Mouse (Mus musculus) liver, adult 2 months (tissue): ENCODE data around the gene Agtpbp1. TPM values are rescaled to one million over a fixed set of nuclear protein-coding genes. Genes with fewer than 3 reads are reported as not detected.

ENCODE experiments used
- DNase-seq: peaks from one replicate; pipeline ENCODE4 v3.0.0-alpha.2; 2011; ENCODE audit warnings: low read depth, low spot score; ENCODE audit errors: extremely low read depth
- H3K27ac ChIP-seq: fragments of 200-500 bp; replicated peaks from 2 replicates; pipeline ENCODE4 v1.5.1; 2012; ENCODE audit warnings: low read depth, mild to moderate bottlenecking, control low read depth, inconsistent platforms, low read length; ENCODE audit not compliant: insufficient read depth
- H3K27me3 ChIP-seq: fragments of 200-500 bp; 2 replicates; pipeline ENCODE4 v1.6.1; 2012; ENCODE audit warnings: mild to moderate bottlenecking, moderate library complexity, low read length, inconsistent platforms; ENCODE audit not compliant: control insufficient read depth, insufficient read depth
- H3K36me3 ChIP-seq: fragments of 200-500 bp; 2 replicates; pipeline ENCODE4 v1.6.1; 2012; ENCODE audit warnings: low read length, inconsistent platforms; ENCODE audit not compliant: control insufficient read depth, insufficient read depth
- H3K4me1 ChIP-seq: fragments of 200-500 bp; 2 replicates; pipeline ENCODE4 v1.6.1; 2011; ENCODE audit warnings: low read length; ENCODE audit not compliant: control insufficient read depth, insufficient read depth
- H3K4me3 ChIP-seq: fragments of 200-500 bp; 2 replicates; pipeline ENCODE4 v1.5.1; 2011; ENCODE audit warnings: low read depth, mild to moderate bottlenecking, control low read depth, low read length, moderate library complexity; ENCODE audit not compliant: insufficient read depth
- H3K79me2 ChIP-seq: fragments of 200-500 bp; 2 replicates; pipeline ENCODE4 v1.6.1; 2012; ENCODE audit warnings: inconsistent platforms, mild to moderate bottlenecking, low read length, moderate library complexity; ENCODE audit not compliant: control insufficient read depth, insufficient read depth
- H3K9ac ChIP-seq: fragments of 200-500 bp; 2 replicates; pipeline ENCODE4 v1.6.1; 2012; ENCODE audit warnings: low read depth, mild to moderate bottlenecking, control low read depth, inconsistent platforms, low read length
- CTCF ChIP-seq: fragments of 200-500 bp; IDR thresholded peaks from 2 replicates; pipeline ENCODE4 v1.5.1; 2011; ENCODE audit warnings: low read depth, low read length, control low read depth
- POLR2A ChIP-seq: fragments of 200-500 bp; IDR thresholded peaks from 2 replicates; pipeline ENCODE4 v1.6.1; 2011; ENCODE audit warnings: low read length, control low read depth; ENCODE audit not compliant: insufficient read depth; ENCODE audit errors: extremely low read depth
- WGBS: fragments of 180-500 bp; shearing (Covaris S2); methylation state at CpG from one replicate; pipeline ENCODE4 v1.1.7; 2018; 5-methylcytosine and 5-hydroxymethylcytosine counted together
- polyA plus RNA-seq: library from polyadenylated mRNA; depleted of rRNA; stranded (reverse); fragments of >200 nt; gene quantifications from 2 replicates; pipeline ENCODE4 v1.2.3, GENCODE M21; 2012
- total RNA-seq: library from RNA; depleted of rRNA; stranded (reverse); fragments of >200 nt; gene quantifications from 2 replicates; pipeline ENCODE4 v1.2.3, GENCODE M21; 2014

Agtpbp1 gene
- total and polyA plus RNA-seq, 2 experiments, result 1.9 to 10.0 TPM

DNA sequence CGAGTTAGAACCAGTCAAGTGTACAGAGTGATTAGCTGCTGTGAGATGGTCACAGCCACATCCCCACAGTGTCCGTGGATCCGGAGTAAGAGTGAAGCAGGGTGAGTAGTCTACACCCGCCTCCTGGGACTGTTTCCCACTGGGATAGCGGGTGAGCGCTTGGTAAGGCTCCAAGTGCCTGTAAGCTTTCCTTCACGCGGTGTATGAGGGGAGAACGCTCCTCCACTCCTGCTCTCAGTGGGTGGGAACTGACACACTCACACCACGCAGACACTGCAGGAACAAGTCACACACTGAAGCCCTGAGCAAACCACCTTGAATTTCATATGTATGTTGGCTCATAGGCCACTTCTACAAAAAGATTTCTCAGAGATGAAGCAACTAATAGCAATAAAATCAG, 134.2 kb downstream of the Agtpbp1 start:
- TF ChIP-seq CTCF, result no peak
- TF ChIP-seq POLR2A, result no peak
- Histone ChIP-seq H3K4me1 (peaks cover 21% of the 10 kb centered on the region), H3K27me3 (no peaks in the 10 kb centered on the region), H3K4me3 (no peak overlapping the region), H3K9ac (no peak overlapping the region), H3K36me3 (no peaks in the 10 kb centered on the region), H3K79me2 (no peaks in the 10 kb centered on the region), H3K27ac (no peak overlapping the region)
- DNase-seq, result no peak
- 88% methylated on average over 10 of the region's 10 CpGs for WGBS

- TF ChIP-seq CTCF (no peak), POLR2A (no peak)
- H3K27ac ChIP-seq, result no peak overlapping the region
- no peak overlapping the region for H3K4me3 ChIP-seq
- no peak overlapping the region for H3K9ac ChIP-seq
- H3K4me1 ChIP-seq, result no peaks in the 10 kb centered on the region
- WGBS, result 78% methylated on average over 7 of the region's 7 CpGs
- no peaks in the 10 kb centered on the region for H3K36me3 ChIP-seq
- no peaks in the 10 kb centered on the region for H3K79me2 ChIP-seq
- DNase-seq, result no peak
- no peaks in the 10 kb centered on the region for H3K27me3 ChIP-seq
Measured at GRCm38 (mm10) chr13:59447130-59447529, 137.9 kb downstream of the Agtpbp1 start.

GRCm38 (mm10) chr13:59445179-59445578, 139.8 kb downstream of the Agtpbp1 start:
- no peak overlapping the region for H3K4me3 ChIP-seq

DNA sequence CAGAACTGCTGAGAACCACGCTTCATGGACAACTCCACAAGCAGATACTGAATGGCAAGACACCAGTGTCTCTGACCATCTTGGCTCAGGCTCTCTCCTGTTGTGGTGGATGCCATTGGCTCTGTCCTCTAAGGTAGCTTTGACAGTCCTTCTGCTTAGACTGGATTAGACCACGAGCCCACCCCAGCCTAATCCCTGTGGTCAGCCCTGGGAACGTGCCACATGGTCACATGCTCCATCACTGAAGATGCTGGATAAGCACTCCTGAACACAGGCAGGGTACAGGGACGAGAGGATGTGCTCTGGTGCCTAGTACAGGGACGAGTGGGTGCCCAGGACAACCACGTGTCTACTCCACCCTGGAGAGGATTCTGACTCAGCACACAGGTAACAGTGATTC, 140.7 kb downstream of the Agtpbp1 start:
- Histone ChIP-seq H3K4me1 (no peaks in the 10 kb centered on the region), H3K9ac (no peak overlapping the region), H3K27ac (no peak overlapping the region), H3K4me3 (no peak overlapping the region), H3K79me2 (no peaks in the 10 kb centered on the region), H3K27me3 (no peaks in the 10 kb centered on the region), H3K36me3 (no peaks in the 10 kb centered on the region)
- TF ChIP-seq CTCF, result no peak
- no peak for TF ChIP-seq POLR2A
- 89% methylated on average over 6 of the region's 6 CpGs for whole genome bisulfite sequencing
- DNase-seq, result no peak

More at GRCm38 (mm10) chr13:59445179-59445578, 139.8 kb downstream of the Agtpbp1 start:
- no peak for DNase-seq
- TF ChIP-seq CTCF (no peak), POLR2A (no peak)
- Histone ChIP-seq H3K4me1 (no peaks in the 10 kb centered on the region), H3K9ac (no peak overlapping the region), H3K27me3 (no peaks in the 10 kb centered on the region), H3K79me2 (no peaks in the 10 kb centered on the region), H3K36me3 (no peaks in the 10 kb centered on the region), H3K27ac (no peak overlapping the region)
- 95% methylated on average over 5 of the region's 5 CpGs for WGBS

GRCm38 (mm10) chr13:59439683-59440082, 145.3 kb downstream of the Agtpbp1 start:
- Histone ChIP-seq H3K4me1 (no peaks in the 10 kb centered on the region), H3K9ac (no peak overlapping the region), H3K27me3 (no peaks in the 10 kb centered on the region), H3K36me3 (no peaks in the 10 kb centered on the region), H3K27ac (no peak overlapping the region), H3K4me3 (no peak overlapping the region), H3K79me2 (no peaks in the 10 kb centered on the region)
- 79% methylated on average over 1 of the region's 1 CpGs for WGBS
- TF ChIP-seq POLR2A (no peak), CTCF (no peak)
- DNase-seq, result no peak

DNA sequence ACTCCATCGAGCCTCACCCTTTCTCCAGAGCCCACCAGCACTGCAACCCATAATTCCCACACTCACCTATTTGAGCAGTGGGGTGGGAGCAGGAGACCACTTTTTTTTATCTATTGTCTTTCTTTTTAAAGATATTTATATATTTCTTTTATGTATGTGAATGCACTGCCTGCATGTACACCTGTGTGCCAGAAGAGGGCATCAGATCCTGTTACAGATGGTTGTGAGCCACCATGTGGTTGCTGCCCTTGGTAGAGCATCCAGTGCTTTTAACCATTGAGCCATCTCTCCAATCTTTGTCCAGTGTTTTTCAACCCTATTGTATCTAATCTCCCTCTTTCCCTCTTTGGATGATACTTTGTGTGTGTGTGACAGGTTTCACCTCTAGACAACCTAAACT, 150.5 kb downstream of the Agtpbp1 start:
- Histone ChIP-seq H3K4me3 (no peak overlapping the region), H3K27ac (no peak overlapping the region), H3K27me3 (no peaks in the 10 kb centered on the region), H3K79me2 (no peaks in the 10 kb centered on the region), H3K9ac (no peak overlapping the region), H3K4me1 (no peaks in the 10 kb centered on the region), H3K36me3 (no peaks in the 10 kb centered on the region)
- 90% methylated on average over 1 of the region's 1 CpGs for WGBS
- DNase-seq, result peak; percentile 34
- TF ChIP-seq POLR2A (no peak), CTCF (peak; percentile 61)
